Mouse (Mus musculus): ENCODE measurements around the gene Prr29. TPM values are rescaled to one million over a fixed set of nuclear protein-coding genes. Genes with fewer than 3 reads are reported as not detected.
A peak's percentile ranks its signal among the peaks of the same experiment; 100 is the strongest.

Gene Prr29
- not detected in 2 replicates for polyA plus RNA-seq (2014; fragmentation: Nextera tagmentation; extraction: Ambion mirVana)

- no peaks in the 10 kb centered on the region for H3K36me3 ChIP-seq (replicated peaks; ENCODE audit: control insufficient read depth, insufficient read depth, low read depth, low read length)
- H3K4me3 ChIP-seq (ENCODE audit: low read depth, low read length) = no peak within 1 kb of the TSS
- no peak within 1 kb of the TSS for H3K27ac ChIP-seq (replicated peaks; ENCODE audit: low read depth, low read length)
- H3K9ac ChIP-seq (replicated peaks; ENCODE audit: low read length) = no peak within 1 kb of the TSS; the same call in 1 of the 2 replicates
- no peaks in the 10 kb centered on the region for H3K4me1 ChIP-seq (ENCODE audit: control insufficient read depth, insufficient read depth, low read length)
- H3K9me3 ChIP-seq (replicated peaks; ENCODE audit: control insufficient read depth, low read length) = no peaks in the 10 kb centered on the region
- no peak within 1 kb of the TSS for H3K4me2 ChIP-seq (ENCODE audit: low read depth, low read length)
- 53% methylated on average over 10 of the region's 10 CpGs for whole genome bisulfite sequencing
- DNase-seq (ENCODE audit: low spot score) (no peak), ATAC-seq (replicated peaks; ENCODE audit: insufficient number of reproducible peaks, low FRiP score, low TSS enrichment, low read depth) (no peak)
- no peaks in the 10 kb centered on the region for H3K27me3 ChIP-seq (ENCODE audit: control insufficient read depth, insufficient read depth, low read length)
These were observed at the start of gene Prr29 for GRCm38 (mm10) chr11:106365366-106365765. TSS of gene Prr29 (plus strand) at chr11:106365472.

- H3K27ac ChIP-seq (replicated peaks; ENCODE audit: low read depth, low read length) = no peak overlapping the region
- H3K9me3 ChIP-seq (replicated peaks; ENCODE audit: control insufficient read depth, low read length) = no peaks in the 10 kb centered on the region
- peaks cover 6% of the 10 kb centered on the region; the same call in 1 of the 2 replicates for H3K4me1 ChIP-seq (ENCODE audit: control insufficient read depth, insufficient read depth, low read length)
- no peak for ATAC-seq (replicated peaks; ENCODE audit: insufficient number of reproducible peaks, low FRiP score, low TSS enrichment, low read depth)
- H3K4me2 ChIP-seq (ENCODE audit: low read depth, low read length) = no peak overlapping the region
- no peak overlapping the region for H3K9ac ChIP-seq (replicated peaks; ENCODE audit: low read length)
- 16% methylated on average over 1 of the region's 1 CpGs for WGBS
- no peaks in the 10 kb centered on the region for H3K27me3 ChIP-seq (ENCODE audit: control insufficient read depth, insufficient read depth, low read length)
- peak; percentile 72 for DNase-seq (ENCODE audit: low spot score)
- H3K36me3 ChIP-seq (replicated peaks; ENCODE audit: control insufficient read depth, insufficient read depth, low read depth, low read length) = no peaks in the 10 kb centered on the region
- no peak overlapping the region for H3K4me3 ChIP-seq (ENCODE audit: low read depth, low read length)
These were observed 48.9 kb upstream of the Prr29 start for GRCm38 (mm10) chr11:106316416-106316815.

GRCm38 (mm10) chr11:106317801-106318200, 47.5 kb upstream of the Prr29 start:
- Histone ChIP-seq H3K4me2 (ENCODE audit: low read depth, low read length) (no peak overlapping the region), H3K27ac (replicated peaks; ENCODE audit: low read depth, low read length) (no peak overlapping the region), H3K4me1 (ENCODE audit: control insufficient read depth, insufficient read depth, low read length) (peaks cover 6% of the 10 kb centered on the region; the same call in 1 of the 2 replicates), H3K9ac (replicated peaks; ENCODE audit: low read length) (no peak overlapping the region), H3K36me3 (replicated peaks; ENCODE audit: control insufficient read depth, insufficient read depth, low read depth, low read length) (no peaks in the 10 kb centered on the region), H3K9me3 (replicated peaks; ENCODE audit: control insufficient read depth, low read length) (no peaks in the 10 kb centered on the region), H3K27me3 (ENCODE audit: control insufficient read depth, insufficient read depth, low read length) (no peaks in the 10 kb centered on the region), H3K4me3 (ENCODE audit: low read depth, low read length) (no peak overlapping the region)
- DNase-seq (ENCODE audit: low spot score) = no peak
- 87% methylated on average over 7 of the region's 7 CpGs for WGBS
- ATAC-seq (replicated peaks; ENCODE audit: insufficient number of reproducible peaks, low FRiP score, low TSS enrichment, low read depth) = no peak

- no peak overlapping the region for H3K4me3 ChIP-seq (ENCODE audit: low read depth, low read length)
- no peak overlapping the region for H3K27ac ChIP-seq (replicated peaks; ENCODE audit: low read depth, low read length)
- DNase-seq (ENCODE audit: low spot score) = no peak
- no peak for ATAC-seq (replicated peaks; ENCODE audit: insufficient number of reproducible peaks, low FRiP score, low TSS enrichment, low read depth)
- H3K4me2 ChIP-seq (ENCODE audit: low read depth, low read length) = no peak overlapping the region
- H3K36me3 ChIP-seq (replicated peaks; ENCODE audit: control insufficient read depth, insufficient read depth, low read depth, low read length) = no peaks in the 10 kb centered on the region
- H3K27me3 ChIP-seq (ENCODE audit: control insufficient read depth, insufficient read depth, low read length) = no peaks in the 10 kb centered on the region
- no peaks in the 10 kb centered on the region for H3K9me3 ChIP-seq (replicated peaks; ENCODE audit: control insufficient read depth, low read length)
- 70% methylated on average over 21 of the region's 21 CpGs for WGBS
- no peak overlapping the region for H3K9ac ChIP-seq (replicated peaks; ENCODE audit: low read length)
- peaks cover 6% of the 10 kb centered on the region; the same call in 1 of the 2 replicates for H3K4me1 ChIP-seq (ENCODE audit: control insufficient read depth, insufficient read depth, low read length)
These were observed 46.6 kb upstream of the Prr29 start for GRCm38 (mm10) chr11:106318406-106319366.

- no peak overlapping the region for H3K27ac ChIP-seq (replicated peaks; ENCODE audit: low read depth, low read length)
- no peak overlapping the region for H3K9ac ChIP-seq (replicated peaks; ENCODE audit: low read length)
- no peak overlapping the region for H3K4me3 ChIP-seq (ENCODE audit: low read depth, low read length)
- H3K9me3 ChIP-seq (replicated peaks; ENCODE audit: control insufficient read depth, low read length) = no peaks in the 10 kb centered on the region
- no peaks in the 10 kb centered on the region for H3K27me3 ChIP-seq (ENCODE audit: control insufficient read depth, insufficient read depth, low read length)
- ATAC-seq (replicated peaks; ENCODE audit: insufficient number of reproducible peaks, low FRiP score, low TSS enrichment, low read depth) = no peak
- no peaks in the 10 kb centered on the region for H3K4me1 ChIP-seq (ENCODE audit: control insufficient read depth, insufficient read depth, low read length)
- no peak for DNase-seq (ENCODE audit: low spot score)
- WGBS = 58% methylated on average over 5 of the region's 5 CpGs
- no peak overlapping the region for H3K4me2 ChIP-seq (ENCODE audit: low read depth, low read length)
- no peaks in the 10 kb centered on the region for H3K36me3 ChIP-seq (replicated peaks; ENCODE audit: control insufficient read depth, insufficient read depth, low read depth, low read length)
These were observed 40.4 kb upstream of the Prr29 start for GRCm38 (mm10) chr11:106324858-106325257.

- Histone ChIP-seq H3K36me3 (replicated peaks; ENCODE audit: control insufficient read depth, insufficient read depth, low read depth, low read length) (no peaks in the 10 kb centered on the region), H3K27ac (replicated peaks; ENCODE audit: low read depth, low read length) (no peak overlapping the region), H3K4me3 (ENCODE audit: low read depth, low read length) (no peak overlapping the region), H3K4me2 (ENCODE audit: low read depth, low read length) (no peak overlapping the region), H3K9me3 (replicated peaks; ENCODE audit: control insufficient read depth, low read length) (no peaks in the 10 kb centered on the region), H3K9ac (replicated peaks; ENCODE audit: low read length) (no peak overlapping the region), H3K27me3 (ENCODE audit: control insufficient read depth, insufficient read depth, low read length) (no peaks in the 10 kb centered on the region), H3K4me1 (ENCODE audit: control insufficient read depth, insufficient read depth, low read length) (no peaks in the 10 kb centered on the region)
- WGBS = 65% methylated on average over 8 of the region's 8 CpGs
- DNase-seq (ENCODE audit: low spot score) = peak; percentile 72
- no peak for ATAC-seq (replicated peaks; ENCODE audit: insufficient number of reproducible peaks, low FRiP score, low TSS enrichment, low read depth)
These were observed 39.6 kb upstream of the Prr29 start for GRCm38 (mm10) chr11:106325566-106326206.

- Histone ChIP-seq H3K4me3 (ENCODE audit: low read depth, low read length) (no peak overlapping the region), H3K9ac (replicated peaks; ENCODE audit: low read length) (no peak overlapping the region), H3K27me3 (ENCODE audit: control insufficient read depth, insufficient read depth, low read length) (no peaks in the 10 kb centered on the region), H3K4me2 (ENCODE audit: low read depth, low read length) (no peak overlapping the region), H3K9me3 (replicated peaks; ENCODE audit: control insufficient read depth, low read length) (no peaks in the 10 kb centered on the region), H3K4me1 (ENCODE audit: control insufficient read depth, insufficient read depth, low read length) (no peaks in the 10 kb centered on the region), H3K36me3 (replicated peaks; ENCODE audit: control insufficient read depth, insufficient read depth, low read depth, low read length) (no peaks in the 10 kb centered on the region), H3K27ac (replicated peaks; ENCODE audit: low read depth, low read length) (no peak overlapping the region)
- ATAC-seq (replicated peaks; ENCODE audit: insufficient number of reproducible peaks, low FRiP score, low TSS enrichment, low read depth) (no peak), DNase-seq (ENCODE audit: low spot score) (no peak)
- WGBS = 87% methylated on average over 8 of the region's 8 CpGs
These were observed 38.8 kb upstream of the Prr29 start for GRCm38 (mm10) chr11:106326475-106326874.

GRCm38 (mm10) chr11:106328521-106328920, 36.8 kb upstream of the Prr29 start:
- no peak overlapping the region for H3K4me2 ChIP-seq (ENCODE audit: low read depth, low read length)
- H3K9ac ChIP-seq (replicated peaks; ENCODE audit: low read length) = no peak overlapping the region
- no peaks in the 10 kb centered on the region for H3K9me3 ChIP-seq (replicated peaks; ENCODE audit: control insufficient read depth, low read length)
- DNase-seq (ENCODE audit: low spot score) (no peak), ATAC-seq (replicated peaks; ENCODE audit: insufficient number of reproducible peaks, low FRiP score, low TSS enrichment, low read depth) (0 out of 2 replicates have a peak, but pooled peaks have one; percentile 20)
- no peaks in the 10 kb centered on the region for H3K27me3 ChIP-seq (ENCODE audit: control insufficient read depth, insufficient read depth, low read length)
- 47% methylated on average over 5 of the region's 5 CpGs for WGBS
- no peaks in the 10 kb centered on the region for H3K4me1 ChIP-seq (ENCODE audit: control insufficient read depth, insufficient read depth, low read length)
- no peak overlapping the region for H3K4me3 ChIP-seq (ENCODE audit: low read depth, low read length)
- no peak overlapping the region for H3K27ac ChIP-seq (replicated peaks; ENCODE audit: low read depth, low read length)
- no peaks in the 10 kb centered on the region for H3K36me3 ChIP-seq (replicated peaks; ENCODE audit: control insufficient read depth, insufficient read depth, low read depth, low read length)
